Mouse (Mus musculus): ENCODE data around the gene Fgfr2.

DNA sequence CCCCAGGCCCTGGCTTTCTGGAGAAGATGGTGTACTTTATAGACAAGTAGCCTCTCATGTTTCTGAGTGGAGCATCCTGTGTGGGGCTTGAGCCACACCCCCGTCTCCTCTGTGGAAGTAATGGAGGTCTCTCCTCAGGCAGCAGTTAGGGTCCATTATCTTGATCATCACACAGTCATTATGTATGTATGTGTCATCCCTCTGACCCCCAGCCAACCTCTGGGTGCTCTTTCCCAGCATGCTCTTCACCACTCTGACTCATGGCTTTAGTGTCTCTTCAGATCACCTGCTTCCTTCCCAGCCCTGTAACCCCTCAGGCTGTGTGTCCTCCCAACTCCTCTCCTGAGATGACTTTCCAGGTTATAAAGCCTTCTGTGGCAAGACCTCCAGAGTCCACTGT lies 481.5 kb downstream of the Fgfr2 start:
- TF ChIP-seq CTCF (IDR thresholded peaks at IDR 0.05; ENCODE audit: borderline replicate concordance, extremely low read depth, insufficient read depth, insufficient read length) (no peak), POLR2A (IDR thresholded peaks at IDR 0.05; ENCODE audit: borderline replicate concordance, extremely low read depth, insufficient read depth, insufficient read length, poor library complexity, severe bottlenecking) (no peak)

All from brain, embryonic 14.5 days (tissue).